Mouse (Mus musculus): Measurements from ENCODE around the gene Brpf3.

- TF ChIP-seq POLR2A (IDR thresholded peaks at IDR 0.05; ENCODE audit: borderline replicate concordance, insufficient read depth, low read length) (no peak), CTCF (IDR thresholded peaks at IDR 0.05; ENCODE audit: borderline replicate concordance, insufficient read depth, low read depth, low read length) (no peak)
Measured at GRCm38 (mm10) chr17:28756447-28756846, 44.4 kb upstream of the Brpf3 start.
